Mouse (Mus musculus) stomach, embryonic 15.5 days (tissue): ENCODE measurements around the gene Speer4f1. TPM values are rescaled to one million over a fixed set of nuclear protein-coding genes. Genes with fewer than 3 reads are reported as not detected.

Experiments used
- ATAC-seq: fragments of 200-750 bp; cut with Nextera tagmentation; 2 replicates; pipeline ENCODE4 v1.8.0; 2017; ENCODE audit warnings: low read depth, moderate number of reproducible peaks, moderate TSS enrichment; ENCODE audit not compliant: insufficient read depth, low FRiP score
- H3K27ac ChIP-seq: fragments of 300-500 bp; sonication (generic); 2 replicates; pipeline ENCODE4 v1.5.1; 2015; ENCODE audit warnings: mild to moderate bottlenecking, inconsistent platforms
- H3K27me3 ChIP-seq: fragments of 300-500 bp; sonication (generic); replicated peaks from 2 replicates; pipeline ENCODE4 v1.6.1; 2015; ENCODE audit warnings: inconsistent platforms
- H3K36me3 ChIP-seq: fragments of 300-500 bp; sonication (generic); 2 replicates; pipeline ENCODE4 v1.6.1; 2015; ENCODE audit warnings: inconsistent platforms
- H3K4me1 ChIP-seq: fragments of 300-500 bp; sonication (generic); 2 replicates; pipeline ENCODE4 v1.6.1; 2015; ENCODE audit warnings: inconsistent platforms
- H3K4me2 ChIP-seq: fragments of 300-500 bp; sonication (generic); 2 replicates; pipeline ENCODE4 v1.6.1; 2015; ENCODE audit warnings: mild to moderate bottlenecking, inconsistent platforms
- H3K4me3 ChIP-seq: fragments of 300-500 bp; sonication (generic); replicated peaks from 2 replicates; pipeline ENCODE4 v1.5.1; 2015; ENCODE audit warnings: inconsistent platforms
- H3K9ac ChIP-seq: fragments of 300-500 bp; sonication (generic); 2 replicates; pipeline ENCODE4 v1.6.1; 2015; ENCODE audit warnings: inconsistent platforms
- H3K9me3 ChIP-seq: fragments of 300-500 bp; sonication (generic); 2 replicates; pipeline ENCODE4 v1.6.1; 2016; ENCODE audit warnings: inconsistent platforms
- WGBS: fragments of 180-500 bp; shearing (Covaris S2); methylation state at CpG from one replicate; pipeline ENCODE4 v1.1.7; 2015; 5-methylcytosine and 5-hydroxymethylcytosine counted together
- polyA plus RNA-seq: library from polyadenylated mRNA; unstranded; fragments of >200 nt; fragmentation: Nextera tagmentation; extraction: Ambion mirVana; gene quantifications from 2 replicates; pipeline ENCODE4 v1.2.1, GENCODE M21; 2015

The Speer4f1 gene
- polyA plus RNA-seq, 1 experiment from 2014 or later, result not detected

- no peak for ATAC-seq
- no peak overlapping the region for H3K4me2 ChIP-seq
- H3K36me3 ChIP-seq, result no peaks in the 10 kb centered on the region
- no peaks in the 10 kb centered on the region for H3K4me1 ChIP-seq
- no peaks in the 10 kb centered on the region for H3K27me3 ChIP-seq
- no peaks in the 10 kb centered on the region for H3K9me3 ChIP-seq
- no peak overlapping the region for H3K4me3 ChIP-seq
- H3K9ac ChIP-seq, result no peak overlapping the region
- WGBS, result 80% methylated on average over 5 of the region's 5 CpGs
- no peak overlapping the region for H3K27ac ChIP-seq
Observed at GRCm38 (mm10) chr5:17496650-17497049, 20.8 kb downstream of the Speer4f1 start.

GRCm38 (mm10) chr5:17499873-17500329 is 24.0 kb downstream of the Speer4f1 start:
- Histone ChIP-seq H3K36me3 (no peaks in the 10 kb centered on the region), H3K4me2 (no peak overlapping the region), H3K9ac (no peak overlapping the region), H3K4me1 (no peaks in the 10 kb centered on the region), H3K27me3 (no peaks in the 10 kb centered on the region), H3K9me3 (no peaks in the 10 kb centered on the region), H3K27ac (no peak overlapping the region), H3K4me3 (no peak overlapping the region)
- ATAC-seq, result no peak
- 90% methylated on average over 1 of the region's 1 CpGs for WGBS

DNA sequence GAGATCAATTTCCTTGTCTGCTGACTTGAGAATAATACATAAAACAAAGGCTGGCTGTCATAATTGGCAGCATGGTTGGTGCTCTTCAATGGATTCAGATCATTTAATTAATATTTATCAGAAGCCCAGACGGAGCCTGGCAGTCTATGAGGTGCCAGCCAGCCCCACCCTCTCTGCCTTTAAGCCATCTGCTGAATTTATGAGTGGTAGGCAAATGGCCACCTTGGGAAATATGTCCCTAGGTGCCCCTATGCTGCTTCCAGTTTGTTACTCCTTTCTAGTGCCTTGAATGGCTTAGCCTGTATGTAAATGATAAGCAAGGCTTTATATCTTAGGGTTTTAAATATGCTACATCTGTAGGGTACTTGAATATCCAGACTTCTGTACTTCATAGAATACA is 25.0 kb downstream of the Speer4f1 start:
- Histone ChIP-seq H3K9me3 (no peaks in the 10 kb centered on the region), H3K27me3 (no peaks in the 10 kb centered on the region), H3K9ac (no peak overlapping the region), H3K27ac (no peak overlapping the region), H3K4me1 (no peaks in the 10 kb centered on the region), H3K36me3 (no peaks in the 10 kb centered on the region), H3K4me3 (no peak overlapping the region), H3K4me2 (no peak overlapping the region)
- WGBS, result 97% methylated on average over 1 of the region's 1 CpGs
- no peak for ATAC-seq

DNA sequence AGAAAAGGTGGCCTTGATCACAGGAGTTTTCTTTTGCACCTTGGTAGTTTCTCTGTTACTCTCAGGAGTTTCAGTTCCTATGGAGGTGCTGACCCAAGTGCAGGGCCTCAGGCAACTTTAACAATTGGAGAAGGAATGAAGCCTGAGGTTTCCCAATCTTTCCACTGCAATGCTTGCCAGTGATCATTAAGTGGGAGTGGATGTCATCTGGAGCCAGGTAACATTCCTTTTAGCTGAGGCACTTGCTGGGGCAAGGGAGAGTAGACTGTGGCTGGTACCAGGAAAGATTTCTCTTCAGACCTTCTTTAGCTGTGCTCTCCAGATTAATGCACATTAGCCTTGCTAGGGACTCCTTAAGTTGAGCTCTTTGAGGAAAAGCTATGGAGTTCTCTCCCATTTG is 29.6 kb downstream of the Speer4f1 start:
- Histone ChIP-seq H3K4me2 (no peak overlapping the region), H3K36me3 (no peaks in the 10 kb centered on the region), H3K4me1 (no peaks in the 10 kb centered on the region), H3K27me3 (no peaks in the 10 kb centered on the region), H3K4me3 (no peak overlapping the region), H3K9me3 (no peaks in the 10 kb centered on the region), H3K9ac (no peak overlapping the region), H3K27ac (no peak overlapping the region)
- no peak for ATAC-seq

DNA sequence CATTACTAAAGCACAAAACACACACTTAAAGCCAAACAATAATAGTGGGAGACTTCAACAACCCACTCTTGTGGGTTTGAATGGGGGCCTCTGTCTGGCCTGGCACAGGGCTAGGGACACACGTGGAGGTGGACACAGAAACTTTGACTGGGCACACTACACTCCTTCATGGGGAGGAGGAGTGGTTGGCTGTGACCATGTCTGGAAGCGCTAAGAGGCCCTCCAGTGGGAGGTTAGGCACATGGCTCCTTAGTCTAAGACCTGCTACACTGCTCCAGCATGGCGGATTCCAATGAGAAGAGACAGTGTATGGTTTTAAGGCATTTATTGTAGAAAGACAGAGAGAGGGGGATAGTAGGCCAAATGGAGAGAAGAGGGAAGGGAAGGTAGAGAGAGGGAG is 32.1 kb downstream of the Speer4f1 start:
- no peak overlapping the region for H3K4me2 ChIP-seq
- no peaks in the 10 kb centered on the region for H3K27me3 ChIP-seq
- H3K9me3 ChIP-seq, result no peaks in the 10 kb centered on the region
- H3K4me1 ChIP-seq, result no peaks in the 10 kb centered on the region
- no peak overlapping the region for H3K9ac ChIP-seq
- H3K27ac ChIP-seq, result no peak overlapping the region
- no peak for ATAC-seq
- 80% methylated on average over 3 of the region's 3 CpGs for WGBS
- H3K4me3 ChIP-seq, result no peak overlapping the region
- H3K36me3 ChIP-seq, result no peaks in the 10 kb centered on the region

Other genes starting within 250 kb of the Speer4f1 start
- gene Speer4f2, start 102.9 kb upstream of the Speer4f1 start, polyA plus RNA-seq, result not detected in 2 replicates
- gene Sema3c, start 98.2 kb downstream of the Speer4f1 start, polyA plus RNA-seq, result 53.8 and 65.9 TPM in 2 replicates